Mouse (Mus musculus) megakaryocyte, embryonic 14.5 days (primary cell): ENCODE measurements at regions not wholly inside any gene's neighbourhood (a gene's known extent, or its start where the extent isn't known, plus 50 kb on each side); places are given as distances from the start of the nearest gene placed in this dataset.

Source experiments
- FLI1 ChIP-seq: IDR thresholded peaks from 2 replicates; pipeline ENCODE4 v1.6.1; 2012; ENCODE audit warnings: low read length, inconsistent platforms, mixed read lengths
- GATA1 ChIP-seq: IDR thresholded peaks from 3 replicates; pipeline ENCODE4 v1.6.1; 2012; ENCODE audit warnings: mixed read lengths, low read length, inconsistent platforms, borderline replicate concordance

DNA sequence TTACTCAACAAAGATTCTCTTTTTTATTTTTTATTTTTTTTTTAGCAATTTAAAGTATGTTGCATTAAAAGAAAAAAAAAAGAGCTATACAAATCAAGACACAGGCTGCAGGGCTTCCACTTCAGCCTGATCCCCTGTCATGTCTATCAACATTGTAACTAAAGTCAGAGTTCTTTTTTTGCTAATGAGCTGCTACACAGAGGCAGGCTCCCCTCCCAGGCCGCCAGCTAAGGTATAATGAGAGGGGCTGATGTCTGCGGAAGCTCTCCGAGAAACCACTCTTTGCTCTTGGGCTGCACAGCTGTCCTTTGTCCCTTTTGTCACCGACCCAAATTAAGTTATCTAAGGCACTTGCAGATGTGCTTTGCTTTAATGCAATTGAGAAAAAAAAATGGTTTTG lies 172.8 kb downstream of the Barhl2 start:
- TF ChIP-seq FLI1 (no peak), GATA1 (no peak)
